Mouse (Mus musculus) adipocyte (in vitro differentiated cells): ENCODE measurements around the gene Timm10.
"Not testable (repeated sequence)": the region's sequence is repeated elsewhere in the genome, so short reads cannot be mapped to it uniquely, and the experiment has no call there.

Experiments used
- DNase-seq: peaks from one replicate; pipeline ENCODE4 v3.0.0-alpha.2; 2016; ENCODE audit warnings: low spot score

Gene Timm10

GRCm38 (mm10) chr2:84826488-84827282 lies at the start of gene Timm10:
Gene Timm10 (plus strand): TSS chr2:84826997.
- DNase-seq: peak; percentile 98

GRCm38 (mm10) chr2:84777706-84778105 lies 49.1 kb upstream of the Timm10 start:
- DNase-seq: no peak

GRCm38 (mm10) chr2:84779210-84779609 lies 47.6 kb upstream of the Timm10 start:
- DNase-seq: no peak

- no peak for DNase-seq
These were observed 43.5 kb upstream of the Timm10 start for GRCm38 (mm10) chr2:84783315-84783714.

- no peak for DNase-seq
These were observed 42.8 kb upstream of the Timm10 start for GRCm38 (mm10) chr2:84783840-84784566.

- no peak for DNase-seq
These were observed 38.5 kb upstream of the Timm10 start for GRCm38 (mm10) chr2:84788316-84788715.

GRCm38 (mm10) chr2:84790418-84790817 lies 36.4 kb upstream of the Timm10 start:
- DNase-seq: no peak

- DNase-seq: peak; percentile 43
These were observed 34.3 kb upstream of the Timm10 start for GRCm38 (mm10) chr2:84792516-84792915.

- no peak for DNase-seq
These were observed 33.6 kb upstream of the Timm10 start for GRCm38 (mm10) chr2:84793154-84793553.

- no peak for DNase-seq
These were observed 32.9 kb upstream of the Timm10 start for GRCm38 (mm10) chr2:84793871-84794270.

- peak; percentile 90 for DNase-seq
These were observed 28.8 kb upstream of the Timm10 start for GRCm38 (mm10) chr2:84797833-84798492.

- peak; percentile 50 for DNase-seq
These were observed 28.3 kb upstream of the Timm10 start, which contains the start of gene Ube2l6 for GRCm38 (mm10) chr2:84798493-84798921. Gene Ube2l6 (plus strand): TSS chr2:84798828.

- peak; percentile 87 for DNase-seq
These were observed 27.7 kb upstream of the Timm10 start for GRCm38 (mm10) chr2:84799041-84799561.

- DNase-seq: no peak
These were observed 26.5 kb upstream of the Timm10 start for GRCm38 (mm10) chr2:84800304-84800703.

GRCm38 (mm10) chr2:84801223-84801622 lies 25.6 kb upstream of the Timm10 start:
- not testable (repeated sequence) for DNase-seq

GRCm38 (mm10) chr2:84803963-84804362 lies 22.8 kb upstream of the Timm10 start:
- DNase-seq: no peak

GRCm38 (mm10) chr2:84806546-84806945 lies 20.3 kb upstream of the Timm10 start:
- DNase-seq: no peak

GRCm38 (mm10) chr2:84809330-84809729 lies 17.5 kb upstream of the Timm10 start:
- DNase-seq: no peak

- DNase-seq: no peak
These were observed 16.3 kb upstream of the Timm10 start for GRCm38 (mm10) chr2:84810526-84810885.

GRCm38 (mm10) chr2:84810886-84811577 lies 15.8 kb upstream of the Timm10 start:
- no peak for DNase-seq

GRCm38 (mm10) chr2:84811880-84812279 lies 14.9 kb upstream of the Timm10 start:
- no peak for DNase-seq

- no peak for DNase-seq
These were observed 14.1 kb upstream of the Timm10 start for GRCm38 (mm10) chr2:84812676-84813075.
